Mouse (Mus musculus) kidney, postnatal 14 days (tissue): ENCODE data around the gene Ift27.
A peak's percentile ranks its signal among the peaks of the same experiment; 100 is the strongest.

ENCODE experiments used
- DNase-seq: peaks from one replicate; pipeline ENCODE4 v3.0.0; 2022; ENCODE audit warnings: mixed read lengths

Ift27 gene

GRCm38 (mm10) chr15:78171651-78172050, 2.3 kb downstream of the Ift27 start:
- DNase-seq = no peak

- DNase-seq = no peak
Measured at GRCm38 (mm10) chr15:78170708-78171107, 3.2 kb downstream of the Ift27 start.

DNA sequence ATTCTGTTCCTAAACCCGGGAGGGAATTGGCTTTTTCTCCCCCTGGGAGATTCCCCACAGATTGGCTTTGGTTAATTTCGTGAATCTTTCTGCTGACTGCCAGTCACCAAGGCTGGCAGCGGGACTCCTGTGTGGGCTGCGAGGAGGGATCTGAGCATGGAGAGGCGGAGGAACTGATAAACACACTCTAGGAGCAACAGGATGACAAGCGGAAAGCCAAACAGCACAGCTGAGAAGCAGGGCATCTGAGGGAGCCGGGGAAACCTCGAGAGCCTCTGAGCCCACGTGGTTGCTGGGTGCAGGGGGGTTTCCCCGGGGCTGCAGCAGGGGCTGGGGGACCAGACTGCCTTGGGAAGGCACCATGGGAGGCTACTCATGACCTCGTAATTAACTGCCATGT, 4.3 kb downstream of the Ift27 start:
- no peak for DNase-seq

DNA sequence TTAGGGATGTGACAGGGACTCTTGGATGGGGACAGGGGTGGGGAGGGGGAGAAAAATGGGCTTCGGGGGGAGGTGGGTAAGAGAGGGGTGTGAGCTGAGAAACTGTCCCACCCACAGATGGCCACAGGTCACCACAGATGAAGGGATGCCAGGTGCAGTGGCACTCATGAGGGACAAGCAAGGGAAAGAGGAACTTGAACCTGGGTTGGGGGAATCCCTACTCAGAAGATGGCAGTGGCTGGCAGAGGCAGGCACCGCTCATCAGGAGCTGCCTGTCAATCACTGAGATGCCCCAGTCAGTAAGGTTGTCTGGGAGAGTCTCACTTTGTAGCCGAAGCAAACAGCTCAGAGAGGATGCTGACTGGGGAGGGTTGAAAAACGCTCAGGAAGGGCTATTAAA, 8.6 kb downstream of the Ift27 start:
- DNase-seq = no peak

- no peak for DNase-seq
Measured at GRCm38 (mm10) chr15:78164466-78164865, 9.4 kb downstream of the Ift27 start.

- DNase-seq = no peak
Measured at GRCm38 (mm10) chr15:78161946-78162345, 12.0 kb downstream of the Ift27 start.

- DNase-seq = no peak
Measured at GRCm38 (mm10) chr15:78158335-78158734, 15.6 kb downstream of the Ift27 start.

DNA sequence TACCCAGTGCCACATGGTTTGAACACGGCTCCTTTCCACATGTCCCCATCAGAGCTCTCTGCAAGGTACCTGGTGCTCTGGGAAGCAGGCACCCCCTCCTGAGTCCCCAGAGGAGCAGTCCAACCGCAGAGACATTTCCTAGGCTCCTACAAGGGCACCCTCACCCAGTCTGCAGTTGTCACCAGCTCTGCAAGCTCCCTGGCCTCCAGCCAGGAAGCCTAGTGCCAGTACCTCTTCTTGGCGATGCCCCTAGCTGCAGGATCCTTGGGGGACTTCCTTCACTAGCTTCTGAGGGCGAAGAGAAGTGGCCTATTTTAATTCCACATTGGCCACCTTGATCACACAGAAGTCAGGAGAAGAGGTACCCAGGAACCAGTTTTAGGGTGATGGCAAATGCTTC, 16.1 kb downstream of the Ift27 start:
- DNase-seq = no peak

DNA sequence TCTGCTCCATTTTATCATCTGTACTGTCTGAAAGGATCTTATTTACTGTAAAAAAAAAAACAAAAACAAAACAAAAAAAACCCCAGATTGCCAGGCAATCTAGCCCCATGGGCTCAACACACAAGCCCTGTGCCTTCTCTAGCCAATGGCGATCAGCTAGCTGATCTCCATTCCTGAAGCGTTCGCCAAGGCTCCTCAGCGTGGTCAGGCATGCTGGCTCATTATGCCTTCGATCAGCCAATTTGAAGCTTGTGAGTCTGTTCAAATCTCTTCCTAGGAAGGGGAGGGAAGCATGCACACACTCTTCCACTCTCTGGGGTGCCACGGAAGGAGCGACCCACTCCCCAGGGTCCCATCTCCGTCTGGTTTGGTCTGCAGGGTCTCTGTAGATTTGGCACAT, 16.6 kb downstream of the Ift27 start:
- DNase-seq = no peak

DNA sequence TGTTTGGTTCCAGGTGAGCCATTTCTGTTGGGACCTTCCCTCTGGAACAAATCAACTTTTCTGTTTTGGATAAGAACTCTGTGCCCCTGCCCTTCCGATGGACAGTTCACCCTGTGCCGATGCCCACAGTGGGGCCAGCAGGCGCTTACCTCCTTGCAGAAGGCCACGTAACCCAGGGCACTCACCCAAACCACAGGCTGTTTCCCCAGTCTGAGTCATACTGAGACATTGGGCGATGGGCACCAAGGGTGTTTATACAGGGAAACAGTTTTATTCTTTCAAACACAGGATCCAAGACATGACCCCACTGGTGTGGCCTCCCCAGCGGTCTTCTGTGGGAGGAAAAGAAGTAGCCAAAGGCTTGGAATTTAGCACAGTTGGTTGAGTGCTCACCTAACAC, 18.5 kb downstream of the Ift27 start:
- no peak for DNase-seq

- peak; percentile 39 for DNase-seq
Measured at GRCm38 (mm10) chr15:78153045-78153775, 20.7 kb downstream of the Ift27 start.

DNA sequence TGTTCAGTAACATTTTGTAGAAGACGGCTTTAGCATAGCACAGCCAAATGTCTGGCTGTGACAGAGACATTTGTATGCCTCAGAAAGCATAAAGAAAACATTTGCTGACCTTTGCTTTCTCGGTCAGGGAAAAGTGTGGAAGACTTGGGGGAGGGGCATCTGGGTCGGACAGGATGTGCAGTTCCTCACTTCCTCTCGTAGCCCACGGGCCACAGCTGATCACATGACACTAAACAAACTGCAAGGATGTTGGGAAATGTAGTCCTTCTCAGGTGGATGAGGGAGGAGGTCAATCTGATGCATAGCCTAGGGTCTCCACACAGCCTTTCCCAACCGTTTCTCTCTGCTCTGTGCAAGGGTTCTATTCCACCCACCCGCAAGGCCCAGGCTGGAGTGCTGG, 25.3 kb downstream of the Ift27 start:
- no peak for DNase-seq

DNA sequence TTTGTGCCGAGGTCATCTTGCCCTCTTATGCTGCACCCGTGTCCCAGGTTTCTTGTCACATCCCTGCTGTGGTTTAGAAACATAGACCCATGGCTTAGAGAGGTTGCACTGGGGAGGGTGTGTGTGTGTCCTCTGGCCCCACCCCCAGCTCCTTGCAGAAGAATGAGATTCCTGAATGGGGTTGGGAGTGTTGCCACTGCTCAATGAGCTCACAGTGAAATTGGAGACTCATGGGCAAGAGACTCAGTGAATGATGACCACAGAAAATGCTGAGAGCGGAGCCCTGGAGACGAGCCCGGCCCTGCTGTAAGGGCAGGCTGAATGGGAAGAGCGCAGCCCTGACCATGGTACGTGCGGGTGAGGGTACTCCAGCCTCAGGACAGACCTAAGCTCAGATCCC, 33.7 kb downstream of the Ift27 start:
- DNase-seq = no peak

GRCm38 (mm10) chr15:78134606-78135005, 39.3 kb downstream of the Ift27 start:
- DNase-seq = no peak

DNA sequence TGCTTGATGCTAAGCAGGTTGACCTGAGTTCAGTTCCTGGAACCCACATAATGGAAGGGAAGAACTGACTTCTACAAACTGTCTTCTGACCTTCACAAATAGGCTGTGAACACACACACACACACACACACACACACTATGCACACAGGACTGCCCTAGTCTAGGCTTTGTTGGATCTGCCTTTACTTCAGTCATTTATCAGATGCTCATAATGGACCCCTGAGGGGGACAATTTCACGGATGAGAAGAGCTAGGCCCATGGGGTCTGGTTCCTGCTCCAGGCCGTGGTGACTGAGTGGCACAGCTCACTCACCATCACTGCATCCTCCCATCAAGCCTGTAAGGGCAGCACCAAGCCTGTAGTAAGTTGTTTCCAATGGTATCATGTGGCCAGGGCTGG, 40.5 kb downstream of the Ift27 start:
- no peak for DNase-seq

DNA sequence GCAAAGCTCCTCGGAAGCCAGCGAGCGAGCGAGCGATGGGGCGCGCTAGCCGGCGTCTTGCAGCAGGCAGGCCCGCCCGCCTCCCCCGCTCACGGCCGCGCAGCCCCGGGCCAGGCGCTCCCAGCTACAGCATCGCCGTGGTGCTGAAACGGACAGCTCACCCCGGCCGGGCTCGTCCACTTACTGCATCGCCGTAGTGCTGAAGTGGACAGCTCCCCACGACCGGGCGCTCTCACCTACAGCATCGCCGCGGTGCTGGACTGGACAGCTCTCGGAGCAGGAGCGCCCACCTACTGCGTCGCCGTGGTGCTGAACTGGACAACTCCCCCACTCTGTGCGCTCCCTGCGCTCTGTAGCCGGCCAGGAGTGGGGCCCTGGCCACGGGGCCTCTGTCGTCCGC, 54.2 kb downstream of the Ift27 start, which contains the start of gene Cacng2:
TSS of gene Cacng2 (minus strand) at position 325 of the 400 bp plus-strand sequence.
- DNase-seq = peak; percentile 99

- no peak for DNase-seq
Measured at GRCm38 (mm10) chr15:78119248-78119647, 54.7 kb downstream of the Ift27 start.

GRCm38 (mm10) chr15:78118275-78118995, 55.5 kb downstream of the Ift27 start:
- DNase-seq = no peak

GRCm38 (mm10) chr15:78117731-78118130, 56.2 kb downstream of the Ift27 start:
- no peak for DNase-seq

DNA sequence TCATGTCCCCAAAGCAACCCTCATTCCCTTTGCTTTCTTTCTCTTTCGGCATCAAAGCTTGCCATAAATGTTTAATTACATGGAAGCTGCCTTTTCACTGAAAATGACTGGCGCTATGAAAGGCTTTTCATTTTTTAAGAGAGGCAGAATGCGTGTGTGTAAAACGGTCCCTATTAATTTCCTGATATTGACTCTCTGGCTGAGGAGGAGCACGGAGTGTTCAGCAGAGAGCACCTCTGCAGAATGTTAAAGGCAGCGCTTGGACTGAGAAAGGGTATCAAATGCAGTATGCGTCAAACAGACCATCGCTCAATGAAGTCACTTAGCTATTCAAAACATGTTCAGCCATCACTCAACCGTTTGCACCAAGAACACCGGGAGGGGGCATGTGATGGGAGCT, 57.0 kb downstream of the Ift27 start:
- DNase-seq = no peak

- DNase-seq = no peak
Measured at GRCm38 (mm10) chr15:78116244-78116643, 57.7 kb downstream of the Ift27 start.
